Mouse (Mus musculus) frontal cortex, adult (tissue): Measurements from ENCODE around the gene Ccdc144b.

ENCODE experiments used
- ATAC-seq: cut with Nextera tagmentation; 2 replicates; pipeline ENCODE4 v1.9.2; 2017; ENCODE audit warnings: mild to moderate bottlenecking, moderate library complexity, mixed read lengths; ENCODE audit not compliant: low TSS enrichment

Gene Ccdc144b

DNA sequence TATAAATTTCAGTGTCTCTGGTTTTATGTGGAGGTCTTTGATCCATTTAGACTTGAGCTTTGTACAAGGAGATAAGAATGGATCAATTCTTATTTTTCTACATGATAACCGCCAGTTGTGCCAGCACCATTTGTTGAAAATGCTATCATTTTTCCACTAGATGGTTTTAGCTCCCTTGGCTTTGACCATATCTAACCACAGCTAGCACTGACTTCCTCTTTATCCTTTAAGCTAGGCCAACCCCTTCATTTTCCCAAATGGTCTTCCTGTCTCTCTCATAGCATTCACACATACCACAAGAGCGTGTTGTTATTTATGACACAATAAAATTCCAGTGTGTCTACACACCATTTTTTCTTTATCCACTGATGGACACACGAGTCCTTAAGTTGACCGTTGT, 23.4 kb downstream of the Ccdc144b start:
- ATAC-seq, result no peak

GRCm38 (mm10) chr3:36025732-36026131, 27.6 kb downstream of the Ccdc144b start:
- no peak for ATAC-seq

DNA sequence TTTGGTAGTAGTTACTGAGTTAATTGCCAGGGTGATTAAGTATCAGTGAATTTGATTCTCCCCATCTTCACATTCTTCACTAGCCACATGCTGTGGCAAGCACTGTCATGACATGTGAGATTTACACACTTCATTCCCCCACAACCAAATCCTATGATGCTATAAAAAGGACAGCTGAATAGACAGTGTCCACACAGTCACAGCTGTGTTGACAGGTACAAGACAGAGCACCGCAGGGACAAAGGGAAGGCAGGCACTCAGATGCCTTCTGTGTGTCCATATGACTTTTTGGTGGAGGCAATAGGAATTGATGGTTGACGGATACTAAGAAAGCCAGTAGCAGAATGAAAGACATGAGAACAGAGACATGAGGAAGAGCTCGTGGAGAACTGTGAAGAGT, 42.1 kb downstream of the Ccdc144b start:
- no peak for ATAC-seq

DNA sequence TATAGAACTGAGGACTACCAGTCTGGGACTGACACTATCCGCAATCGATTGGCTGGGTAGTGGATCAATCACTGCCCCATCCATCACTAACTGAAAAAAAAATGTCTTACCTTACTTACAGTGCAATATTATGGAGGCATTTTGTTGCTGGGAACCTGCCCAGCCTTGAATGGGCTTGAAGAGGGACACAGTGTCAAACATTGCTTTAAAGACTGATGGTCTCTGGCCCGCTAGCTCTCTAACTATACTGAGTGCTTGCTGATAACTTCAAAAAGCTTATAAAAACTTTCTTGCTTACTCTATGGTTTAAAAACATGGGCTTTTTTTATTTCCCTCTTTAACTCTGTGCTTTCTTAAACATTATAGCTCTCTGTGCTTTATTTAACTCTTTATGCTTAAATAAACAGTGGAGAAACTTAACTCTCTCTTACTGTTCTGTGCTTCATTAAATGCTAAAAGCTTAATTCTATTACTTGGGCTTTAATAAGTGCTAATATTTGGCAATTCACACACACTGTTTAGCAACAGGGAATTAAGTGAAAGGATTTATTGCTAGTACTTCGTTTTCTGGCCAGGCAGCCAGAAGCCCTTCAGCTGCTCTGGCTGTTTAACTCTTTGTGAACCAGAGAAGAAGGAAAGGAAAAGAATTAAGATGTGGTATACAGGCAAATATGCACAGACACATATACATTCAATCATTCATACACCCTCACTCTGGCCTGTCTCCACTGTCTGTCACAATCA, 44.8 kb downstream of the Ccdc144b start:
- ATAC-seq, result no peak

DNA sequence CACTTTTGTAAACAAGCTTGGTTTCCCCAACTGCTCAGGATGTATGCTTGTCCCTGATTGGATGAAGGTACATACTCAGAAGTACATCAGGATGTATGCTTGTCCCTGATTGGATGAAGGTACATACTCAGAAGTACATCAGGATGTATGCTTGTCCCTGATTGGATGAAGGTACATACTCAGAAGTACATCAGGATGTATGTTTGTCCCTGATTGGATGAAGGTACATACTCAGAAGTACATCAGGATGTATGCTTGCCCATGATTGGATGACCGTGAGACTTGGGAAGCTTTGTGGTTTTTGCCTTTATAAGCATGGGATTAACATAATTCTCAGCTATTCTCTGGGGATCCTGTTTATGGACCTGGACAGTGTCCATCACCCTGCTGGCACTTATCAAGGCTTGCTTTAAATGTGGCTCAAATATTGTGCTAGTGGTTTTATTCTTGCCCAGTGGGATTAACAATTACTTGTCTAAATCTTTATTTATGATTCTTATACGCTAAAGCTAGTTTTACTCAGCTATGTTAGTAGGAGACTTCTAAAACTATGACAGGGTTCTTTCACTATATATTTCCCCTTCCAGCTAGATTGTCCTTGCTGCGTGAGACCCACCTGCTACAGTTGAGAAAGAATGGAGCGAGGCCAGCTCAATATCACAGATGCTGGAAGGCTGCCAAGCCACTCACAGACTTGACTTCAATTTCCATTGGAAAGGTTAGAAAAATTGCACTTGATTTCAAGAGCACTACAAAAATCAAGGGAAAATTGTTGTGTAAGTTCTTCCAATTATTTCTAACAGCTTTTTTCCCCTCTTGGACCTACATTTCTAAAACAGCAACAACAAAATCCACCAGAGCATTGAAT, 49.1 kb downstream of the Ccdc144b start:
- ATAC-seq, result peak; percentile 33

DNA sequence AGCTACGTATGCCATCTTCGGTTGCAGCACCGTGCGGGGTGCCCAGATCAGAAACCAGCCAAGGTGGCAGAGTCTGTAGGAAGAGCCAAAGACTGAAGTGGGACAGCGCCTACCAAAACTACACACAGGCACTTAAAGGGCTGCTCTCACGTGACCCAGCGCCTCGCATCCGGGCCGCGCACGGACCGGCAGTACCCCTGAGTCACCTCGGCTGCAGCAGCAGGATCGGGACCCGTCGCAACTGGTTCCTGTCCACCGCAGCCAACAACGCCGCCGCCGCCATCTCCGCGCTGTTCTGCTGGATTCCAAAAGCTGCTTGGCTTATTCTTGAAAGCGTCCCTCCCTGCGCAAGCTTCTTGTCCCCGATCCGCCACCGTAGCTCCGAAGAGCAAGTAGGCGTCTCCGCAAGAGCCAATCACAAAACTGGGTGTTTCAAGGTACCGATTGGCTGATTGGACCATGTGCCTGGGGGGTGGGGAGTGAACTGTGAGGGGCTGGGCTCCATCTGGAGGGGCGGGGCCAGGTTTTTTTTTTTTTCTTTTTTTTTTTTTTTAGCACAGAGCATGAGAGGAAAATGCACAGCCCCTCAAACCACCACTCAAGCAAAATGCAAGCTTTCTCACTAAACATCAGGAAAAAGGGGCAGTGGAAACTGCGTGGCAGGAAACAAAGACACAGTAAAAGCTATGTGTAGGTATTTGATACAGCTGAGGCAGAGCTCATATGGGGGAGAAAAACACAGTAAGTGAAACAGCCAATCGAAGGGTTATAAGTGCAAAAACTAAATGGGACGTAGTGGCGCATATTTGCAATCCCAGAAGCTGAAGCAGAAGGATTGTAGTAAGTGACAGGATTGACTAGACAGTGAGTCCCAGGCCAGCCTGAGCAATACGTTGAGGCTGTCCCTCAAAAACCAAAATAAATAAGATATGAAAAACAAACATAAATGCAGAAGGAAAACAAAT, 52.8 kb downstream of the Ccdc144b start, which contains the start of gene Mccc1:
Gene Mccc1 (minus strand): TSS at position 404 of the 965 bp plus-strand sequence.
- peak; percentile 98 for ATAC-seq

GRCm38 (mm10) chr3:35994552-35995531, 58.5 kb downstream of the Ccdc144b start:
- no peak for ATAC-seq

GRCm38 (mm10) chr3:35990715-35991114, 62.6 kb downstream of the Ccdc144b start:
- no peak for ATAC-seq

GRCm38 (mm10) chr3:35988031-35988430, 65.3 kb downstream of the Ccdc144b start:
- no peak for ATAC-seq

DNA sequence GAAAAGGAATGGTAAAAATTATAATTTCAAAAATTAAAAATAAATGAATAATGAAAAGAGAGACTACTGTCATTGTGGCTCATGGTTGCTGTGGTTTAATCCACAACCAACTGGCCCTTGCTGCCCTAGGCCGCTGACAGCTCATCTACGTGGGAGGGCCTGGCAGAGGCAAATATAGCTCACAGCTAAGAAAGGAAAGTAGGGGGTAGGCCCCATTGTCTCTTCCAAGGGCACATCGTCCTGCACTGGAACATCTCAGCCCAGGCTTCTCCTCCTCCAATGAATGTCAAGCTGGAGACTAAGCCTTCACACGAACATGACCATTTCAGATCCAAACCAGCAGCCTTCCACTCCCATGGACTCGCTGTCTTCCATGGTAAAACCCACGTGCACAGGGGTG, 67.1 kb downstream of the Ccdc144b start:
- ATAC-seq, result no peak

DNA sequence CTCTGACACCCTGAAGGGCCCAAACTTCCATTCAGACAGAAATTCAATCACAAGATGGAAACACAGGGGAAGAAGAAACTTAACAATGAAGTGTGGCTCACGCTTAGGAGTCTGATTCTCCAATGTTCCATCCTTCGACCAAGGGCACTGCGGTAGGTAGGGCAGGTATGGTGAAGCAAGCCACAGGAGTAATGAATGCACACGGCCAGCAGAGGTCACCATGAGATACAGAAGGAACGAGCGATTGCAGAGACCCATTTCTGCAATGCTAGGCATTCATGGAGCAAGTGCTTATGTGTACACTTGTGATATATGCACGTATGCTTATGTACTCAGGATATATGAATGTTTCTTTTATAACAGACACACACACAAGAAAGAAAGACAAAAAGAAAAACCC, 79.8 kb downstream of the Ccdc144b start:
- ATAC-seq, result peak; percentile 75

DNA sequence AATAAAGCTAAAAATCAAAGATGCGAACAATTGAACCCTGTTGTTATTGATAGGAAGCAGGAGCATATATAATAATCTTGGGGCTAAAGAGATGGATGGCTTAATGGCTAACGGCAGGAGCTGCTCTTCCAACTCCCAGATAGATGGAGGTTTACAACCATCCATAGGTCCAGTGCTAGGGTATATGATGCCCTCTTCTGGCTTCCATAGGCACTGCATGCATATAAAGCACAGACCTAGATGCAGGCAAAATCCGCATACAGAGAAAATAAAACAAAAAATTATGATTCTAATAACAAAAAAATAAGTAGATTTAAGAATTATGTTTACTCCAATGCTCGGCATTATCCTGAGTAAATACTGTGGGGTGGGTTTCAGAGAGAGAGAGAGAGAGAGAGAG, 80.4 kb downstream of the Ccdc144b start:
- ATAC-seq, result no peak

DNA sequence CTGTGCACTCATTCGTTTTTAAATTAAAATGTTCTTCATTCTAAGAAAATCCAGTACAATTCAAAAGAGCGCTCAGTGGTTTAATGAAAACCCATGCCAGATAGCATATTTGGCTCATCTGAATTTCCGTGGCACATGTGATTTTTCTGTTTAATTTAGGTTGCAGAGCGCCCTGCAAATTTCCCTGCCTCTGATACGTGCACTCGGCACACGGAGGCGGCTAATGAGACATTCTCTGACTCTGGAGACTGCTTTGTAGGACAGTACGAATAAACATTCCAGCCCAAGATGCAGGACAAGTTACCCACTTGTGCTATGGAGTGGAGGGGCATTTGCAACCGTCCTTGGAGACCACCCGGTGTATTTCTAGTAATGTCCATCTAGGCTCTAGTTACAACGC, 82.2 kb downstream of the Ccdc144b start:
- peak; percentile 62 for ATAC-seq

- no peak for ATAC-seq
Observed at GRCm38 (mm10) chr3:35970441-35970840, 82.9 kb downstream of the Ccdc144b start.

DNA sequence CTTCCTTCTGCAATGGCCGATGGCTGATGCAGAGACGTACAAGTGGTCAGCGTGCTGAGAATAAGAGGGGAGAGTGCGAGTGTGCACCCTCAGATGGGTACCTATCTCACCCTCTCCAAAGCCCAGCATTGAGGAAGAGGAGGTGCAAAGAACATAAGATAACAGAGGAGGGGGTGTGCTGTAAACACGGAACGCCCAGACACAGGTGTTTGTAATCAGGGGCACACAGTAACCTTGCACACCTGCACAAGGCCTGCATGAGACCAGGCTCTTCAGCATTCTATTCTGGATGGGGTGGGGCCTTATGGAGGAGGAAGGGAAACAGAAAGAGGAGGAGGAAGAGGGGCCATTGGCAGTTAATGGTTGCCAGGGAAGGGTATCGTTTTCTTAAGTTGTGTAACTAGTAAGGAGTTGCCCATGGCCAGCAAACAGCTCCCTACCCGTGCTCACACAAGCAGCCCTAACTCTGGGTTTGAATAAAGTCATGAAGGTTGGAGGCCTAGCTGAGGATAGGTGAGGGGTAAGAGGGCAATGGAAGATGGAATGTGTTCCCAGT, 85.9 kb downstream of the Ccdc144b start:
- ATAC-seq, result no peak

DNA sequence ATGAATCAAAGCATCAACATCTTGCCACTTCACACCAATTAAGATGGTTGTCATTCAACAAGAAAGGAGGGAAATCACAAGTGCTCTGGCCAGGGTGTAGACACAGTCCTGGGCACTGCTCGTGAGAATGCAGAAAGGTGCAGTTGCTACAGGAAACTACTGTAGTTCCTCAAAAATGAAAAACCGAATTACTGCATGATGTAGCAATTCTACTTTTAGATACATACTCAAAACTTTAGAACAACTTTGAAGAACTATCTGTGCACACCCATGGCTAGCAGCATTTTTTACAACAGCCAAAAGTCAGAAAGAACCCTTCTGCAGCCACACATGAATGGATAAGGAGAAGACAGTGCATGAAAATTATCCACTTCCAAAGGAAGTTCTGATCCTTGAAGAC, 86.9 kb downstream of the Ccdc144b start:
- no peak for ATAC-seq

- ATAC-seq, result no peak
Observed at GRCm38 (mm10) chr3:35964928-35965327, 88.4 kb downstream of the Ccdc144b start.

GRCm38 (mm10) chr3:35963921-35964320, 89.4 kb downstream of the Ccdc144b start:
- ATAC-seq, result no peak

DNA sequence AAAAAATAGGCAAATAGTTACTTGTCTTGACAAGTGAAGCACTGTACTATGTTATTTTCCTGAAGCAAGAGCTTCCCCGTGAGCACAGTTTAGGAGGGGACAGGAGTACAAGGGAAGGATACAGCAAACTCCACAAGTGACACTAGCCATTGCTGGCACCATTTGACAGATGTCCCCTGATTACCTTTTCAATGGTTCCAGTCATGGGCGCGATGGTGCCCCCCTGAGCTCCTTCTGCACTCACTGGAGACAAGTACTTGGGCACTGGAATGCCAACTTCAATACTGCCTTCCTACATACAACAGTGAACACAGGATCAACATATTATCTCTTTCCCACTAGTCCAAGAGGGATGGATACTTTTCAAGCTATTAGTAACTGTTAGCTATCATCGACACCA, 89.9 kb downstream of the Ccdc144b start:
- ATAC-seq, result no peak

DNA sequence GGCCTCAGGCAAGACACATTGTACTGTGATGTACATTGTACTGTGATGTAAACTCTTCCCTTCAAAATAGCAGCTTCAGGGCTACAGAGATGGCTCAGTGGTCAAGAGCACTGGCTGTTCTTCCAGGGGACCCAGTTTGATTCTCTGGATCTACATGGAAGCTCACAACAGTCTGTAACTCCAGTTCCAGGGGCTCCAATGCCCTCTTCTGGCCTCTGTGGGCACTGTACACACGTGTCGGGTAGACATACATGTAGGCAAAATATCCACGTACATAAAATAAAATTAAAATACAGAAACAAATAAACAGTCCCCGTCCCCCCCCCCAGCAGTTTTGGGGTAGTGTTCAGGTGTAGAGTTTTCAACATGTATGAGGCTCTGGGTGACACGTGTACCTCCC, 90.4 kb downstream of the Ccdc144b start:
- no peak for ATAC-seq
